Mouse (Mus musculus) small intestine, adult 2 months (tissue): ENCODE results near the gene Nabp1.

Source experiments
- CTCF ChIP-seq: fragments of 200-500 bp; IDR thresholded peaks from 2 replicates; pipeline ENCODE4 v1.5.1; 2012; ENCODE audit warnings: low read depth, mild to moderate bottlenecking, control low read depth, inconsistent platforms, low read length, moderate library complexity, mixed read lengths; ENCODE audit not compliant: insufficient replicate concordance, insufficient read length; ENCODE audit errors: extremely low read depth
- POLR2A ChIP-seq: fragments of 200-500 bp; IDR thresholded peaks from 2 replicates; pipeline ENCODE4 v1.6.1; 2012; ENCODE audit warnings: low read depth, mild to moderate bottlenecking, control low read depth, inconsistent platforms, low read length, moderate library complexity

GRCm38 (mm10) chr1:51509776-51510175 lies 31.6 kb upstream of the Nabp1 start:
- TF ChIP-seq CTCF (no peak), POLR2A (no peak)
